Mouse (Mus musculus): ENCODE data around the gene Nacc2. TPM values are rescaled to one million over a fixed set of nuclear protein-coding genes. Genes with fewer than 3 reads are reported as not detected.

Nacc2 gene
- total and polyA plus RNA-seq, 2 experiments from 2014 or later, result 18.3 to 18.9 TPM

DNA sequence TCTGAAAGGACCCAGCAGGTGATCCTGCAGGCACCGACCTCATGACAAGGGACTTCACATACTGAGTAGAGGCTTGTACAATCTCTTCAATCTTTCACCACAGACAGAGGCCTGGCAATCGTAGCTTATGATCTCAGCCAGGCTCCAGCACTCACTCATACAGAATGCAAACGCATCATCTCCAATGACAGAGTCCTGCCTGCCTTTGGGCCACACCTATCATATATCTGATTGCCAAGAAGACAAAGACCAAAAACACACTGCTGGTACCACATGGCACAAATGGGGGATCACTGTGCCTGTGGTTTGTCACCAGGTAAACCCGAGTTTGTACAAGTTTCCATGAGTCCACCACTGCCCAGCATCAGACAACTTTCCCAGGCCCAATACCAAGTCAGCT, 105.7 kb downstream of the Nacc2 start:
- H3K36me3 ChIP-seq (ENCODE audit: insufficient read depth), result peaks cover 26% of the 10 kb centered on the region
- no peak overlapping the region for H3K9ac ChIP-seq
- no peak overlapping the region for H3K4me3 ChIP-seq (ENCODE audit: low read depth, low read length)
- no peak overlapping the region for H3K4me2 ChIP-seq (ENCODE audit: low read depth)
- no peaks in the 10 kb centered on the region for H3K27me3 ChIP-seq (ENCODE audit: insufficient read depth, low read length)
- H3K27ac ChIP-seq (ENCODE audit: low read depth, low read length), result no peak overlapping the region
- no peak for TF ChIP-seq CTCF (IDR thresholded peaks at IDR 0.05; ENCODE audit: low read depth)
- DNase-seq, result no peak
- 78% methylated on average over 4 of the region's 4 CpGs for whole genome bisulfite sequencing
- no peak for ATAC-seq
- no peaks in the 10 kb centered on the region for H3K9me3 ChIP-seq (ENCODE audit: low read length)
- peaks cover 11% of the 10 kb centered on the region; the same call in 1 of the 2 replicates for H3K4me1 ChIP-seq (ENCODE audit: insufficient read depth)

DNA sequence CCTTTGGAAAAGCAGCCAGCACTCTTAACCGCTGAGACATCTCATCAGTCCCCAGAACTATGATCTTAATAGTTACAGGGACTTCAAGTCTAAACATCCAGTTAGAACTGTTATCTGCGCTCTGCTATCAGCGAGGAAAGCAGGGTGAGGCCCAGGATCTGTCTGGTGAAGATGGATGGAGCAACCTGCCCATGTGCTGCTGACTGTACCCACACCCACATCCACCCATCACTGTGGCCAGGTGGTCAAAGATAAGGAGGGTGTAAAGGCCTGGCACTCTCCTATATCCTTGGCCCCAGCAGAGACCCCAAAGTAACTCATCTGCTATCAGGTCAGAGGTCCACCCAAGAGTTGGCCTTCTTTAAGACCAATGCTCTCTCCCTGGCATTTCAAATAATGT, 109.3 kb downstream of the Nacc2 start:
- peaks cover 60% of the 10 kb centered on the region for H3K36me3 ChIP-seq (ENCODE audit: insufficient read depth)
- no peaks in the 10 kb centered on the region for H3K4me1 ChIP-seq (ENCODE audit: insufficient read depth)
- no peak overlapping the region for H3K9ac ChIP-seq
- H3K4me3 ChIP-seq (ENCODE audit: low read depth, low read length), result no peak overlapping the region
- TF ChIP-seq CTCF (IDR thresholded peaks at IDR 0.05; ENCODE audit: low read depth), result no peak
- H3K27ac ChIP-seq (ENCODE audit: low read depth, low read length), result no peak overlapping the region
- H3K9me3 ChIP-seq (ENCODE audit: low read length), result no peaks in the 10 kb centered on the region
- ATAC-seq (no peak), DNase-seq (no peak)
- WGBS, result 99% methylated on average over 3 of the region's 3 CpGs
- no peak overlapping the region for H3K4me2 ChIP-seq (ENCODE audit: low read depth)
- H3K27me3 ChIP-seq (ENCODE audit: insufficient read depth, low read length), result no peaks in the 10 kb centered on the region

DNA sequence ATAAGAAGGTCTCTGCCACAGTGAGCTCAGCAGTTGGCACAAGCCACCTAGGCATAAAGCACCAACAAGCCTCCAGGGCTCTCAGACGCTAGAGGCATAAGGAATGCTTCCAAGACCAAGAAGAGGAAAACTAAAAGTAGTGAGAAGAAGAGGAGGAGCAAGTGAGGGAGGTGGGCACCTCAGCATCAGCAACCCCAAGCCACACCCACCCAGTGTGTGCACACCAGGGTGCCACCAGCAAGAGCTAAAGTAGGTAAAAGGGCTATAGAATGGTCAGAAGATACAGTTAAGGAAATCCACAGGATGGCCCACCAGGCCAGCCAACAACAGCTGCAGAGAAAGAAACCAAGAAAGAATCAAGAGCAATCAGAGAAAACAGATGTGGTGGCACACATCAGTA, 111.6 kb downstream of the Nacc2 start:
- Histone ChIP-seq H3K4me2 (ENCODE audit: low read depth) (no peak overlapping the region), H3K27ac (ENCODE audit: low read depth, low read length) (no peak overlapping the region), H3K27me3 (ENCODE audit: insufficient read depth, low read length) (no peaks in the 10 kb centered on the region), H3K4me3 (ENCODE audit: low read depth, low read length) (no peak overlapping the region), H3K9ac (no peak overlapping the region), H3K4me1 (ENCODE audit: insufficient read depth) (no peaks in the 10 kb centered on the region), H3K9me3 (ENCODE audit: low read length) (no peaks in the 10 kb centered on the region), H3K36me3 (ENCODE audit: insufficient read depth) (peaks cover 82% of the 10 kb centered on the region)
- DNase-seq (no peak), ATAC-seq (no peak)
- no peak for TF ChIP-seq CTCF (IDR thresholded peaks at IDR 0.05; ENCODE audit: low read depth)
- WGBS, result 67% methylated on average over 1 of the region's 1 CpGs

Other genes with a start within 250 kb of the Nacc2 start
- 132 and 140 TPM in 2 replicates for gene Camsap1, start 139.9 kb downstream of the Nacc2 start, total RNA-seq (2014; rRNA removed)
- gene Camsap1, start 139.9 kb downstream of the Nacc2 start, polyA plus RNA-seq (2015; fragmentation: Nextera tagmentation; extraction: Ambion mirVana), result 50.4 and 60.0 TPM in 2 replicates
- gene Ubac1, start 101.5 kb downstream of the Nacc2 start, total RNA-seq (2014; rRNA removed), result 121 and 126 TPM in 2 replicates
- gene Ubac1, start 101.5 kb downstream of the Nacc2 start, polyA plus RNA-seq (2015; fragmentation: Nextera tagmentation; extraction: Ambion mirVana), result 139 and 150 TPM in 2 replicates
- gene Lhx3, start 85.1 kb upstream of the Nacc2 start, total RNA-seq (2014; rRNA removed), result 0.08 TPM in 1 of 2 replicates, not detected in the other
- gene Lhx3, start 85.1 kb upstream of the Nacc2 start, polyA plus RNA-seq (2015; fragmentation: Nextera tagmentation; extraction: Ambion mirVana), result 0.06 TPM in 1 of 2 replicates, not detected in the other
- 21.2 and 22.2 TPM in 2 replicates for gene Qsox2, start 114.3 kb upstream of the Nacc2 start, total RNA-seq (2014; rRNA removed)
- 5.5 and 9.1 TPM in 2 replicates for gene Qsox2, start 114.3 kb upstream of the Nacc2 start, polyA plus RNA-seq (2015; fragmentation: Nextera tagmentation; extraction: Ambion mirVana)
- gene Ccdc187, start 171.3 kb upstream of the Nacc2 start, total RNA-seq (2014; rRNA removed), result 1.5 and 2.0 TPM in 2 replicates
- gene Ccdc187, start 171.3 kb upstream of the Nacc2 start, polyA plus RNA-seq (2015; fragmentation: Nextera tagmentation; extraction: Ambion mirVana), result 0.13 TPM in 2 replicates
- gene Gpsm1, start 192.3 kb upstream of the Nacc2 start, total RNA-seq (2014; rRNA removed), result 242 and 257 TPM in 2 replicates
- gene Gpsm1, start 192.3 kb upstream of the Nacc2 start, polyA plus RNA-seq (2015; fragmentation: Nextera tagmentation; extraction: Ambion mirVana), result 140 and 149 TPM in 2 replicates
- gene Dnlz, start 228.9 kb upstream of the Nacc2 start, total RNA-seq (2014; rRNA removed), result 32.2 and 39.8 TPM in 2 replicates
- 28.8 and 33.2 TPM in 2 replicates for gene Dnlz, start 228.9 kb upstream of the Nacc2 start, polyA plus RNA-seq (2015; fragmentation: Nextera tagmentation; extraction: Ambion mirVana)
- gene Card9, start 237.7 kb upstream of the Nacc2 start, total RNA-seq (2014; rRNA removed), result 4.0 and 4.1 TPM in 2 replicates
- 0.84 and 1.8 TPM in 2 replicates for gene Card9, start 237.7 kb upstream of the Nacc2 start, polyA plus RNA-seq (2015; fragmentation: Nextera tagmentation; extraction: Ambion mirVana)

Measured in forebrain, postnatal 0 days (tissue).